Mouse (Mus musculus) liver, embryonic 15.5 days (tissue): ENCODE results near the gene Gm20479. TPM values are rescaled to one million over a fixed set of nuclear protein-coding genes. Genes with fewer than 3 reads are reported as not detected.

Experiments used
- ATAC-seq: fragments of 200-750 bp; cut with Nextera tagmentation; 2 replicates; pipeline ENCODE4 v1.8.0; 2017; ENCODE audit warnings: moderate number of reproducible peaks, mild to moderate bottlenecking, moderate library complexity; ENCODE audit not compliant: insufficient read depth
- H3K27ac ChIP-seq: fragments of 300-500 bp; sonication (generic); replicated peaks from 2 replicates; pipeline ENCODE4 v1.5.1; 2015; ENCODE audit warnings: mild to moderate bottlenecking, inconsistent platforms
- H3K27me3 ChIP-seq: fragments of 300-500 bp; sonication (generic); 2 replicates; pipeline ENCODE4 v1.6.1; 2015; ENCODE audit warnings: mild to moderate bottlenecking, inconsistent platforms
- H3K36me3 ChIP-seq: fragments of 300-500 bp; sonication (generic); replicated peaks from 2 replicates; pipeline ENCODE4 v1.6.1; 2015; ENCODE audit warnings: moderate library complexity, mild to moderate bottlenecking, inconsistent platforms
- H3K4me1 ChIP-seq: fragments of 300-500 bp; sonication (generic); replicated peaks from 2 replicates; pipeline ENCODE4 v1.6.1; 2015; ENCODE audit warnings: inconsistent platforms
- H3K4me2 ChIP-seq: fragments of 300-500 bp; sonication (generic); 2 replicates; pipeline ENCODE4 v1.6.1; 2015; ENCODE audit warnings: moderate library complexity, mild to moderate bottlenecking, inconsistent platforms
- H3K4me3 ChIP-seq: fragments of 300-500 bp; sonication (generic); replicated peaks from 2 replicates; pipeline ENCODE4 v1.5.1; 2015; ENCODE audit warnings: mild to moderate bottlenecking, inconsistent platforms
- H3K9ac ChIP-seq: fragments of 300-500 bp; sonication (generic); 2 replicates; pipeline ENCODE4 v1.6.1; 2015; ENCODE audit warnings: moderate library complexity, mild to moderate bottlenecking, inconsistent platforms
- H3K9me3 ChIP-seq: fragments of 300-500 bp; sonication (generic); replicated peaks from 2 replicates; pipeline ENCODE4 v1.6.1; 2016; ENCODE audit warnings: inconsistent platforms
- WGBS: fragments of 180-500 bp; shearing (Covaris S2); methylation state at CpG from one replicate; pipeline ENCODE4 v1.1.7; 2015; ENCODE audit warnings: mixed read lengths; ENCODE audit not compliant: insufficient replicate concordance; 5-methylcytosine and 5-hydroxymethylcytosine counted together
- polyA plus RNA-seq: library from polyadenylated mRNA; unstranded; fragments of >200 nt; fragmentation: Nextera tagmentation; extraction: Ambion mirVana; gene quantifications from 2 replicates; pipeline ENCODE4 v1.2.1, GENCODE M21; 2015

Gene Gm20479
- polyA plus RNA-seq, 1 experiment from 2014 or later = 0.28 TPM

GRCm38 (mm10) chr7:27332353-27333199 lies 24.6 kb downstream of the Gm20479 start:
- no peak for ATAC-seq
- H3K9ac ChIP-seq = no peak overlapping the region
- peak overlapping the region; percentile 39 for H3K4me3 ChIP-seq
- H3K27ac ChIP-seq = no peak overlapping the region
- peak overlapping the region; percentile 72 for H3K4me2 ChIP-seq
- H3K27me3 ChIP-seq = peaks cover 100% of the 10 kb centered on the region
- no peaks in the 10 kb centered on the region for H3K36me3 ChIP-seq
- WGBS = 2% methylated on average over 38 of the region's 39 CpGs
- H3K4me1 ChIP-seq = peaks cover 55% of the 10 kb centered on the region
- no peaks in the 10 kb centered on the region for H3K9me3 ChIP-seq

- Histone ChIP-seq H3K27me3 (peaks cover 100% of the 10 kb centered on the region), H3K36me3 (no peaks in the 10 kb centered on the region), H3K4me2 (peak overlapping the region; percentile 72), H3K27ac (no peak overlapping the region), H3K9ac (no peak overlapping the region), H3K4me3 (0 out of 2 replicates have a peak overlapping the region, but pooled peaks have one; percentile 54), H3K9me3 (no peaks in the 10 kb centered on the region), H3K4me1 (peaks cover 55% of the 10 kb centered on the region)
- ATAC-seq = no peak
- WGBS = 5% methylated on average over 8 of the region's 8 CpGs
Measured at GRCm38 (mm10) chr7:27331854-27332253, 25.4 kb downstream of the Gm20479 start.

- H3K4me2 ChIP-seq = peak overlapping the region; percentile 72; the same call in 1 of the 2 replicates
- H3K4me1 ChIP-seq = peaks cover 53% of the 10 kb centered on the region
- H3K36me3 ChIP-seq = no peaks in the 10 kb centered on the region
- H3K27ac ChIP-seq = no peak overlapping the region
- peak overlapping the region; percentile 54; the same call in 1 of the 2 replicates for H3K4me3 ChIP-seq
- no peak for ATAC-seq
- WGBS = 3% methylated on average over 8 of the region's 8 CpGs
- no peaks in the 10 kb centered on the region for H3K9me3 ChIP-seq
- H3K9ac ChIP-seq = no peak overlapping the region
- H3K27me3 ChIP-seq = peaks cover 100% of the 10 kb centered on the region
Measured at GRCm38 (mm10) chr7:27331541-27331851, 25.7 kb downstream of the Gm20479 start.

GRCm38 (mm10) chr7:27330709-27331540 lies 26.3 kb downstream of the Gm20479 start:
- Histone ChIP-seq H3K9ac (0 out of 2 replicates have a peak overlapping the region, but pooled peaks have one; percentile 4), H3K4me2 (peak overlapping the region; percentile 72), H3K27ac (no peak overlapping the region), H3K27me3 (peaks cover 100% of the 10 kb centered on the region), H3K9me3 (no peaks in the 10 kb centered on the region), H3K36me3 (no peaks in the 10 kb centered on the region), H3K4me3 (peak overlapping the region; percentile 54), H3K4me1 (peaks cover 47% of the 10 kb centered on the region)
- WGBS = under 1% methylated on average over 39 of the region's 39 CpGs
- peak; percentile 40 for ATAC-seq

GRCm38 (mm10) chr7:27329981-27330380 lies 27.2 kb downstream of the Gm20479 start:
- 19% methylated on average over 17 of the region's 17 CpGs for WGBS
- ATAC-seq = no peak
- Histone ChIP-seq H3K27me3 (peaks cover 100% of the 10 kb centered on the region), H3K4me3 (peak overlapping the region; percentile 54), H3K36me3 (no peaks in the 10 kb centered on the region), H3K4me1 (peaks cover 47% of the 10 kb centered on the region), H3K9me3 (no peaks in the 10 kb centered on the region), H3K9ac (no peak overlapping the region), H3K27ac (no peak overlapping the region), H3K4me2 (peak overlapping the region; percentile 72)

- peaks cover 100% of the 10 kb centered on the region for H3K27me3 ChIP-seq
- H3K4me2 ChIP-seq = peak overlapping the region; percentile 51
- no peaks in the 10 kb centered on the region for H3K9me3 ChIP-seq
- no peak overlapping the region for H3K9ac ChIP-seq
- peak; percentile 8; the same call in 1 of the 2 replicates for ATAC-seq
- H3K4me3 ChIP-seq = peak overlapping the region; percentile 29
- 2% methylated on average over 45 of the region's 45 CpGs for whole genome bisulfite sequencing
- H3K4me1 ChIP-seq = peaks cover 47% of the 10 kb centered on the region
- no peaks in the 10 kb centered on the region for H3K36me3 ChIP-seq
- no peak overlapping the region for H3K27ac ChIP-seq
Measured at GRCm38 (mm10) chr7:27329326-27329947, 27.8 kb downstream of the Gm20479 start.

- H3K27me3 ChIP-seq = peaks cover 100% of the 10 kb centered on the region
- ATAC-seq = no peak
- no peak overlapping the region for H3K4me3 ChIP-seq
- no peak overlapping the region for H3K4me2 ChIP-seq
- peaks cover 47% of the 10 kb centered on the region for H3K4me1 ChIP-seq
- H3K9ac ChIP-seq = no peak overlapping the region
- H3K9me3 ChIP-seq = no peaks in the 10 kb centered on the region
- H3K36me3 ChIP-seq = no peaks in the 10 kb centered on the region
- H3K27ac ChIP-seq = no peak overlapping the region
- WGBS = 31% methylated on average over 16 of the region's 16 CpGs
Measured at GRCm38 (mm10) chr7:27328648-27329047, 28.6 kb downstream of the Gm20479 start.

- H3K36me3 ChIP-seq = no peaks in the 10 kb centered on the region
- no peak for ATAC-seq
- WGBS = 50% methylated on average over 11 of the region's 11 CpGs
- H3K9me3 ChIP-seq = no peaks in the 10 kb centered on the region
- no peak overlapping the region for H3K4me2 ChIP-seq
- H3K4me3 ChIP-seq = no peak overlapping the region
- peaks cover 45% of the 10 kb centered on the region for H3K4me1 ChIP-seq
- peaks cover 100% of the 10 kb centered on the region for H3K27me3 ChIP-seq
- no peak overlapping the region for H3K27ac ChIP-seq
- H3K9ac ChIP-seq = no peak overlapping the region
Measured at GRCm38 (mm10) chr7:27328161-27328560, 29.1 kb downstream of the Gm20479 start.

GRCm38 (mm10) chr7:27327500-27327899 lies 29.7 kb downstream of the Gm20479 start:
- no peak overlapping the region for H3K9ac ChIP-seq
- 73% methylated on average over 8 of the region's 8 CpGs for WGBS
- H3K9me3 ChIP-seq = no peaks in the 10 kb centered on the region
- peaks cover 100% of the 10 kb centered on the region for H3K27me3 ChIP-seq
- no peaks in the 10 kb centered on the region for H3K36me3 ChIP-seq
- no peak overlapping the region for H3K4me3 ChIP-seq
- H3K4me2 ChIP-seq = no peak overlapping the region
- ATAC-seq = no peak
- H3K27ac ChIP-seq = no peak overlapping the region
- peaks cover 38% of the 10 kb centered on the region for H3K4me1 ChIP-seq

- Histone ChIP-seq H3K27ac (no peak overlapping the region), H3K9me3 (no peaks in the 10 kb centered on the region), H3K4me3 (no peak overlapping the region), H3K4me2 (no peak overlapping the region; the same call in 1 of the 2 replicates), H3K27me3 (peaks cover 97% of the 10 kb centered on the region), H3K36me3 (no peaks in the 10 kb centered on the region), H3K9ac (no peak overlapping the region), H3K4me1 (peaks cover 27% of the 10 kb centered on the region)
- 35% methylated on average over 34 of the region's 34 CpGs for WGBS
- no peak for ATAC-seq
Measured at GRCm38 (mm10) chr7:27326101-27326880, 30.9 kb downstream of the Gm20479 start.
